In genomic region chr3:37559339-37559738, GRCm38 (mm10) we compare ENCODE assay signal across 19 mouse cellular contexts.
DNase-seq lines count a peak whose midpoint lies in the region; ATAC-seq and TF ChIP-seq lines count a peak whose summit lies in the region.
"Had no signal": no experiment of that assay in that cellular context is flagged by ENCODE, and none has a peak within 500 bp of the region (broad histone marks: within the 10 kb centered on the region; RNA-seq: fewer than 3 reads in every experiment).

No protein-coding gene starts in this region.

- 88% methylated on average over 2 of the region's 2 CpGs for WGBS in lung, adult 2 months

- peaks cover 78% of the 10 kb centered on the region for H3K4me1 ChIP-seq in G1E (ENCODE audit: insufficient read depth, low read depth, low read length)
- peaks cover 8% of the 10 kb centered on the region for H3K4me1 ChIP-seq in lung, adult 2 months (ENCODE audit: control insufficient read depth, insufficient read depth, low read length)
- H3K4me1 ChIP-seq: hindbrain, embryonic 15.5 days; neural tube, embryonic 13.5 days had no signal

- no peak overlapping the region for H3K4me3 ChIP-seq in G1E (ENCODE audit: low read depth, low read length)
- no peak overlapping the region for H3K4me3 ChIP-seq in lung, adult 2 months (replicated peaks; ENCODE audit: extremely low read depth, low read depth, low read length)
- H3K4me3 ChIP-seq: embryonic facial prominence, embryonic 10.5 days; hindbrain, embryonic 15.5 days; limb, embryonic 13.5 days; neural tube, embryonic 13.5 days had no signal

- peaks cover 22% of the 10 kb centered on the region for H3K36me3 ChIP-seq in G1E (replicated peaks)
- H3K36me3 ChIP-seq: embryonic facial prominence, embryonic 10.5 days; hindbrain, embryonic 15.5 days; limb, embryonic 13.5 days; neural tube, embryonic 13.5 days had no signal

- no peaks in the 10 kb centered on the region for H3K9me3 ChIP-seq in G1E (replicated peaks)
- H3K9me3 ChIP-seq: embryonic facial prominence, embryonic 10.5 days; hindbrain, embryonic 15.5 days; limb, embryonic 13.5 days; neural tube, embryonic 13.5 days had no signal

- DNase-seq in G1E (ENCODE audit: low spot score): no peak
- DNase-seq in MEL-GATA-1-ER (ENCODE audit: extremely low read depth, low read depth): peak; percentile 84
- DNase-seq in liver: peak; percentile 74
- no peak for DNase-seq in ovary, postnatal 14 days (ENCODE audit: low spot score)
- DNase-seq in layer of hippocampus, adult 11-12 months (ENCODE audit: low spot score): no peak
- no peak for DNase-seq in lung, adult 2 months
- DNase-seq: cerebellum, postnatal 25 days; gastrocnemius, postnatal 14 days; heart, postnatal 36 days; kidney, adult 2 months; kidney, postnatal 14 days; layer of hippocampus, adult 9-11 months; lung, postnatal 10 days; right cerebral cortex, postnatal 25 days had no signal

- H3K27me3 ChIP-seq in G1E (ENCODE audit: insufficient read depth, low read length): no peaks in the 10 kb centered on the region
- H3K27me3 ChIP-seq: hindbrain, embryonic 15.5 days; limb, embryonic 13.5 days; neural tube, embryonic 13.5 days had no signal

- peak; percentile 83 for ATAC-seq in G1E (ENCODE audit: extremely low read depth, insufficient number of reproducible peaks, low FRiP score, poor library complexity, severe bottlenecking)
- ATAC-seq in megakaryocyte, adult 5-6 weeks (ENCODE audit: poor library complexity, severe bottlenecking): peak; percentile 34; the same call in 1 of the 2 replicates

- no peak for TF ChIP-seq POLR2A in lung, adult 2 months (IDR thresholded peaks at IDR 0.05; ENCODE audit: borderline replicate concordance, extremely low read depth, low read depth, low read length)

- TF ChIP-seq CTCF in G1E (IDR thresholded peaks at IDR 0.05; ENCODE audit: low read depth, low read length): no peak
- TF ChIP-seq CTCF in lung, adult 2 months (IDR thresholded peaks at IDR 0.05; ENCODE audit: insufficient read depth, low read length): no peak

Comparison
In these comparisons a context has a peak if more than half of its experiments do, and no peak if none do; other contexts are left out.
1. DNase-seq: peak in MEL-GATA-1-ER (single experiment) and liver (single experiment); none in G1E (single experiment), ovary, postnatal 14 days (single experiment), layer of hippocampus, adult 11-12 months (single experiment) and lung, adult 2 months (single experiment).